Mouse (Mus musculus): ENCODE data around the gene Gpr174.

DNA sequence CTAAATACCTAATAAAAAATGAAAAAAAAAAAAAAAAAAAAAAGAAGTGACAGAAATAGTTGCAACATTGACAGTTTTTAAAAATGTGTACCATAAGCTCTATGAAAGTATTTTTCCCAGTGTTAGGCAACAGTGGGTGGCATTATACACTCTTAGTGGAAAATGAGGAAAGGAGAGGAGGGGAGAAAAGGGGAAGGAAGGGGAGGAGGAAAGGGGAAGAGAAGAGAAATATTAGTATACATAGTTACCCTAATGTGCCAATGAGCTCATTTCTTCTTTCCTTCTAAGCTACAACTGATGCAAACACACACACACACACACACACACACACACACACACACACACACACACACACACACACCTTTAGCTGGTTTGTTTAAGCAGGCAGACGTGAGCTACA is 80.9 kb downstream of the Gpr174 start:
- TF ChIP-seq GATA1 (IDR thresholded peaks at IDR 0.05; ENCODE audit: borderline replicate concordance, low read length) (no peak), FLI1 (IDR thresholded peaks at IDR 0.05; ENCODE audit: low read length) (no peak)

Measured in megakaryocyte, embryonic 14.5 days (primary cell).